14 mouse cellular contexts compared by ENCODE assay signal in the genomic region with DNA sequence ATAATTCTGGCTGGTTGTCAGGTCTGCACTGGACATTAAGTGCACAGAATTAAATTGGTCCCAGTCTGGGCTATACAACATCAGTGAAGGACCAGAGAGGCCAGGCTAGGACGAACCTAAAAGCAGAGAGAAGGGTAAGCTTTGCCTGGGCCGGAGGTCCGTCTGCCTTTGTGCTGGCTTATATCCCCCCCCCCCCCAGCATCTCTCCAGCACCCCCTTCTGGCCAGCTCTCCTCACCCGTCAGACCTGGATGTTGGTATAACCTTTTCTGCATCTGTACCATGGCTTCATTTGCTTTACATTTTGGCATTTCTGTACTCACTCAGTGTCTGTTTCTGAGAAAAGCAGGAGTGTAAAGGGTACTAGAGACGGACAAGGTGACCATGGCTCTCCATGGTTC. TPM values are rescaled to one million over a fixed set of nuclear protein-coding genes. Genes with fewer than 3 reads are reported as not detected.
A peak's percentile ranks its signal among the peaks of the same experiment; 100 is the strongest.
DNase-seq lines count a peak whose midpoint lies in the region; ATAC-seq and TF ChIP-seq lines count a peak whose summit lies in the region.
"Had no signal": no experiment of that assay in that cellular context is flagged by ENCODE, and none has a peak within 500 bp of the region (broad histone marks: within the 10 kb centered on the region; RNA-seq: fewer than 3 reads in every experiment).

No protein-coding gene starts in this region.

- TF ChIP-seq POLR2A in brain, embryonic 14.5 days (IDR thresholded peaks at IDR 0.05; ENCODE audit: borderline replicate concordance, extremely low read depth, insufficient read depth, insufficient read length, poor library complexity, severe bottlenecking) = no peak

- no peak overlapping the region for H3K27ac ChIP-seq in intestine, embryonic 14.5 days (ENCODE audit: low read depth)
- H3K27ac ChIP-seq in intestine, embryonic 15.5 days = no peak overlapping the region
- no peak overlapping the region for H3K27ac ChIP-seq in stomach, postnatal 0 days (replicated peaks)
- H3K27ac ChIP-seq: liver, embryonic 13.5 days; neural tube, embryonic 15.5 days had no signal

- H3K9me3 ChIP-seq in intestine, embryonic 14.5 days (ENCODE audit: control insufficient read depth, low read length) = no peaks in the 10 kb centered on the region
- H3K9me3 ChIP-seq in intestine, embryonic 15.5 days = no peaks in the 10 kb centered on the region
- H3K9me3 ChIP-seq in stomach, postnatal 0 days (ENCODE audit: control insufficient read depth, low read length) = no peaks in the 10 kb centered on the region
- H3K9me3 ChIP-seq: liver, embryonic 13.5 days; neural tube, embryonic 15.5 days had no signal

- H3K36me3 ChIP-seq in intestine, embryonic 14.5 days (ENCODE audit: control insufficient read depth, insufficient read depth, low read length) = no peaks in the 10 kb centered on the region
- H3K36me3 ChIP-seq in intestine, embryonic 15.5 days = no peaks in the 10 kb centered on the region
- no peaks in the 10 kb centered on the region for H3K36me3 ChIP-seq in stomach, postnatal 0 days (ENCODE audit: control insufficient read depth, insufficient read depth, low read length)
- H3K36me3 ChIP-seq: liver, embryonic 13.5 days; neural tube, embryonic 15.5 days had no signal

- no peaks in the 10 kb centered on the region for H3K4me1 ChIP-seq in intestine, embryonic 14.5 days (replicated peaks; ENCODE audit: control insufficient read depth, insufficient read depth, low read length)
- H3K4me1 ChIP-seq in intestine, embryonic 15.5 days (replicated peaks) = no peaks in the 10 kb centered on the region
- no peaks in the 10 kb centered on the region for H3K4me1 ChIP-seq in stomach, postnatal 0 days (replicated peaks; ENCODE audit: control insufficient read depth, insufficient read depth)

- no peaks in the 10 kb centered on the region for H3K27me3 ChIP-seq in intestine, embryonic 14.5 days (replicated peaks; ENCODE audit: control insufficient read depth, insufficient read depth, low read length)
- no peaks in the 10 kb centered on the region; the same call in 1 of the 2 replicates for H3K27me3 ChIP-seq in intestine, embryonic 15.5 days (replicated peaks)
- no peaks in the 10 kb centered on the region for H3K27me3 ChIP-seq in stomach, postnatal 0 days (ENCODE audit: control insufficient read depth, insufficient read depth, low read length)
- H3K27me3 ChIP-seq: neural tube, embryonic 15.5 days had no signal

- ATAC-seq in intestine, embryonic 14.5 days (replicated peaks; ENCODE audit: low FRiP score, low TSS enrichment, low read depth) = no peak
- ATAC-seq in intestine, embryonic 15.5 days = no peak
- no peak for ATAC-seq in stomach, postnatal 0 days (ENCODE audit: low FRiP score, low TSS enrichment)
- ATAC-seq: forebrain, postnatal 0 days; inflammation-experienced regulatory T-cells, adult 6 months had no signal

- no peak overlapping the region for H3K4me3 ChIP-seq in intestine, embryonic 14.5 days (ENCODE audit: low read depth, low read length)
- H3K4me3 ChIP-seq in intestine, embryonic 15.5 days (replicated peaks) = no peak overlapping the region
- H3K4me3 ChIP-seq in stomach, postnatal 0 days (ENCODE audit: low read depth, low read length) = no peak overlapping the region
- H3K4me3 ChIP-seq: neural tube, embryonic 15.5 days had no signal

- DNase-seq in intestine, embryonic 14.5 days (ENCODE audit: low spot score) = peak; percentile 28
- DNase-seq in spleen, postnatal 4 days (ENCODE audit: low spot score in 2 of 2) = peak; percentile 13 to 63
- no peak for DNase-seq in spleen, adult 18-20 months
- no peak for DNase-seq in brain, embryonic 14.5 days (ENCODE audit: low read depth)
- DNase-seq in stomach, postnatal 0 days (ENCODE audit: low spot score) = peak; percentile 12
- no peak for DNase-seq in adrenal gland, adult 2 months
- DNase-seq: cerebellum, adult 11 months; forebrain, postnatal 0 days; gastrocnemius, postnatal 14 days; heart, postnatal 10 days had no signal

- WGBS in intestine, embryonic 14.5 days = 52% methylated on average over 5 of the region's 5 CpGs
- 55% methylated on average over 5 of the region's 5 CpGs for WGBS in intestine, embryonic 15.5 days
- WGBS in stomach, postnatal 0 days = 48% methylated on average over 5 of the region's 5 CpGs

- H3K4me2 ChIP-seq in intestine, embryonic 14.5 days (ENCODE audit: low read length) = no peak overlapping the region
- H3K4me2 ChIP-seq in intestine, embryonic 15.5 days (replicated peaks) = no peak overlapping the region
- no peak overlapping the region for H3K4me2 ChIP-seq in stomach, postnatal 0 days (replicated peaks; ENCODE audit: low read depth)
- H3K4me2 ChIP-seq: neural tube, embryonic 15.5 days had no signal

- TF ChIP-seq EP300 in stomach, postnatal 0 days (optimal IDR thresholded peaks at IDR 0.05) = no peak

- TF ChIP-seq CTCF in brain, embryonic 14.5 days (IDR thresholded peaks at IDR 0.05; ENCODE audit: borderline replicate concordance, extremely low read depth, insufficient read depth, insufficient read length) = peak; percentile 11; the same call in 1 of the 2 replicates
- TF ChIP-seq CTCF in stomach, postnatal 0 days (IDR thresholded peaks at IDR 0.05; ENCODE audit: low read depth) = peak; percentile 45

- H3K9ac ChIP-seq in intestine, embryonic 14.5 days (ENCODE audit: low read length) = no peak overlapping the region
- no peak overlapping the region for H3K9ac ChIP-seq in intestine, embryonic 15.5 days
- no peak overlapping the region for H3K9ac ChIP-seq in stomach, postnatal 0 days (ENCODE audit: low read length)
- H3K9ac ChIP-seq: forebrain, postnatal 0 days; liver, embryonic 13.5 days; neural tube, embryonic 15.5 days had no signal

RNA-seq across cellular contexts. Expression of gene Dnah1, which starts 1.9 kb away (rescaled TPM):
- polyA plus RNA-seq in intestine, embryonic 14.5 days (2014; fragmentation: Nextera tagmentation; extraction: Ambion mirVana) = 5.4 and 6.9 TPM in 2 replicates
- 3.6 and 3.7 TPM in 2 replicates for polyA plus RNA-seq in intestine, embryonic 15.5 days (2015; fragmentation: Nextera tagmentation; extraction: Ambion mirVana)
- polyA plus RNA-seq in brain, embryonic 14.5 days (2012; rRNA removed) = 7.1 and 7.5 TPM in 2 replicates
- 0.74 and 0.81 TPM in 2 replicates for polyA plus RNA-seq in stomach, postnatal 0 days (2015; fragmentation: Nextera tagmentation; extraction: Ambion mirVana)
- total RNA-seq in adrenal gland, adult 2 months (2021) = 1 to 10 TPM; 1.7 to 2.1 TPM
- 0.71 and 1.3 TPM in 2 replicates for polyA plus RNA-seq in adrenal gland, adult 2 months (2012; rRNA removed)
- polyA plus RNA-seq: inflammation-experienced regulatory T-cells, adult 6 months had no signal

RNA-seq across cellular contexts. Expression of gene Capn7, which starts 10.9 kb away (rescaled TPM):
- 37.0 and 43.3 TPM in 2 replicates for polyA plus RNA-seq in intestine, embryonic 14.5 days (2014; fragmentation: Nextera tagmentation; extraction: Ambion mirVana)
- 34.9 and 36.5 TPM in 2 replicates for polyA plus RNA-seq in intestine, embryonic 15.5 days (2015; fragmentation: Nextera tagmentation; extraction: Ambion mirVana)
- 61.6 and 67.7 TPM in 2 replicates for polyA plus RNA-seq in brain, embryonic 14.5 days (2012; rRNA removed)
- polyA plus RNA-seq in stomach, postnatal 0 days (2015; fragmentation: Nextera tagmentation; extraction: Ambion mirVana) = 24.8 and 26.8 TPM in 2 replicates
- total RNA-seq in adrenal gland, adult 2 months (2021) = 10 to 100 TPM; 37.3 to 53.5 TPM
- polyA plus RNA-seq in adrenal gland, adult 2 months (2012; rRNA removed) = 12.7 and 13.0 TPM in 2 replicates

Comparison
In these comparisons a context has a peak if more than half of its experiments do, and no peak if none do; other contexts are left out.
1. DNase-seq: peak in intestine, embryonic 14.5 days (single experiment), spleen, postnatal 4 days (2 of 2) and stomach, postnatal 0 days (single experiment); none in spleen, adult 18-20 months (0 of 2), brain, embryonic 14.5 days (single experiment) and adrenal gland, adult 2 months (single experiment).